In genomic region chr12:98227037-98227436, GRCm38 (mm10) we compare ENCODE assay signal across 24 mouse cellular contexts. TPM values are rescaled to one million over a fixed set of nuclear protein-coding genes. Genes with fewer than 3 reads are reported as not detected.
A peak's percentile ranks its signal among the peaks of the same experiment; 100 is the strongest.
DNase-seq lines count a peak whose midpoint lies in the region; ATAC-seq lines count a peak whose summit lies in the region.
"Had no signal": no experiment of that assay in that cellular context is flagged by ENCODE, and none has a peak within 500 bp of the region (broad histone marks: within the 10 kb centered on the region; RNA-seq: fewer than 3 reads in every experiment).

No protein-coding gene starts in this region.

- intact Hi-C loops in gastrocnemius, postnatal 14 days (cut with DNase I; ENCODE audit: low total_unique reads), result no loop called here

- no peak overlapping the region for H3K27ac ChIP-seq in midbrain, embryonic 11.5 days (ENCODE audit: low read depth, low read length)
- H3K27ac ChIP-seq in midbrain, embryonic 15.5 days, result no peak overlapping the region

- no peak overlapping the region for H3K4me2 ChIP-seq in midbrain, embryonic 11.5 days
- no peak overlapping the region for H3K4me2 ChIP-seq in midbrain, embryonic 15.5 days

- no peaks in the 10 kb centered on the region for H3K4me1 ChIP-seq in midbrain, embryonic 11.5 days (ENCODE audit: control insufficient read depth, insufficient read depth, low read length)
- no peaks in the 10 kb centered on the region for H3K4me1 ChIP-seq in midbrain, embryonic 15.5 days

- H3K4me3 ChIP-seq in midbrain, embryonic 11.5 days (ENCODE audit: low read depth, low read length), result no peak overlapping the region
- no peak overlapping the region for H3K4me3 ChIP-seq in midbrain, embryonic 15.5 days

- ATAC-seq in midbrain, embryonic 11.5 days (ENCODE audit: low FRiP score), result no peak
- ATAC-seq in midbrain, embryonic 15.5 days (replicated peaks), result no peak
- ATAC-seq in granulocyte monocyte progenitor cell, adult 5-6 weeks (replicated peaks; ENCODE audit: poor library complexity, severe bottlenecking), result peak; percentile 61
- peak; percentile 87 for ATAC-seq in megakaryocyte, adult 5-6 weeks (ENCODE audit: poor library complexity, severe bottlenecking)
- peak; percentile 54; the same call in 1 of the 2 replicates for ATAC-seq in megakaryocyte progenitor cell, adult 5-6 weeks (replicated peaks; ENCODE audit: poor library complexity)
- ATAC-seq: activated CD4-positive, CD25-positive, alpha-beta regulatory T cell, adult 4 months; CD4-positive, CD25-positive, alpha-beta regulatory T cell, adult 4 months; Patski had no signal

- 96% methylated on average over 2 of the region's 2 CpGs for WGBS in midbrain, embryonic 11.5 days
- over 99% methylated on average over 2 of the region's 2 CpGs for WGBS in midbrain, embryonic 15.5 days

- peak; percentile 62 for DNase-seq in midbrain, embryonic 11.5 days (ENCODE audit: low spot score, missing footprints)
- DNase-seq in kidney, postnatal 14 days, result no peak
- DNase-seq in gastrocnemius, postnatal 14 days, result no peak
- no peak for DNase-seq in ovary, postnatal 10 days (ENCODE audit: low spot score)
- DNase-seq: adrenal gland, adult 2 months; adrenal gland, adult 8-10 months; adrenal gland, postnatal 10 days; adrenal gland, postnatal 14 days; adrenal gland, postnatal 25 days; adrenal gland, postnatal 36 days; B cell, adult 2 months; cerebellum, adult 11 months; cerebellum, adult 11-12 months had no signal

- no peak overlapping the region for H3K9ac ChIP-seq in midbrain, embryonic 11.5 days (ENCODE audit: low read length)
- no peak overlapping the region for H3K9ac ChIP-seq in midbrain, embryonic 15.5 days

- H3K36me3 ChIP-seq in midbrain, embryonic 11.5 days (ENCODE audit: control insufficient read depth, insufficient read depth, low read length), result no peaks in the 10 kb centered on the region
- peaks cover 10% of the 10 kb centered on the region; the same call in 1 of the 2 replicates for H3K36me3 ChIP-seq in midbrain, embryonic 15.5 days (replicated peaks)

- H3K27me3 ChIP-seq in midbrain, embryonic 11.5 days (ENCODE audit: control insufficient read depth, insufficient read depth, low read length), result no peaks in the 10 kb centered on the region
- H3K27me3 ChIP-seq in midbrain, embryonic 15.5 days (replicated peaks), result no peaks in the 10 kb centered on the region
- H3K27me3 ChIP-seq: CH12.LX, Patski had no signal

- H3K9me3 ChIP-seq in midbrain, embryonic 11.5 days (ENCODE audit: control insufficient read depth, low read length), result no peaks in the 10 kb centered on the region
- H3K9me3 ChIP-seq in midbrain, embryonic 15.5 days, result no peaks in the 10 kb centered on the region
- H3K9me3 ChIP-seq: G1E had no signal

RNA-seq across cellular contexts. Expression of gene Galc, which starts 32.2 kb away (rescaled TPM):
- 14.3 and 14.7 TPM in 2 replicates for polyA plus RNA-seq in midbrain, embryonic 11.5 days (2014; fragmentation: Nextera tagmentation; extraction: Ambion mirVana)
- 10.0 and 10.7 TPM in 2 replicates for polyA plus RNA-seq in midbrain, embryonic 15.5 days (2015; fragmentation: Nextera tagmentation; extraction: Ambion mirVana)
- 12.8 and 13.5 TPM in 2 replicates for total RNA-seq in granulocyte monocyte progenitor cell, adult 5-6 weeks (2014; fragmentation: Nextera tagmentation)
- 7.0 and 10.4 TPM in 2 replicates for total RNA-seq in granulocyte monocyte progenitor cell, adult 5-6 weeks (2017)
- 21.2 and 25.5 TPM in 2 replicates for total RNA-seq in megakaryocyte, adult 5-6 weeks (2015)
- total RNA-seq in megakaryocyte, adult 5-6 weeks (2017), result 8.3 and 17.8 TPM in 2 replicates
- 16.6 and 20.1 TPM in 2 replicates for total RNA-seq in megakaryocyte progenitor cell, adult 5-6 weeks (2015)
- total RNA-seq in megakaryocyte progenitor cell, adult 5-6 weeks (2017), result 6.0 and 9.9 TPM in 2 replicates
- 1 to 10 TPM; 3.5 to 3.6 TPM for total RNA-seq in gastrocnemius, postnatal 14 days (2021)
- total RNA-seq: MEL had no signal

RNA-seq across cellular contexts. Expression of gene Gpr65, which starts 41.4 kb away (rescaled TPM):
- polyA plus RNA-seq in midbrain, embryonic 11.5 days (2014; fragmentation: Nextera tagmentation; extraction: Ambion mirVana), result 0.57 and 0.82 TPM in 2 replicates
- 0.19 and 0.49 TPM in 2 replicates for polyA plus RNA-seq in midbrain, embryonic 15.5 days (2015; fragmentation: Nextera tagmentation; extraction: Ambion mirVana)
- 21.4 and 39.2 TPM in 2 replicates for total RNA-seq in granulocyte monocyte progenitor cell, adult 5-6 weeks (2014; fragmentation: Nextera tagmentation)
- 38.9 and 44.3 TPM in 2 replicates for total RNA-seq in granulocyte monocyte progenitor cell, adult 5-6 weeks (2017)
- total RNA-seq in megakaryocyte, adult 5-6 weeks (2015), result 89.4 and 94.3 TPM in 2 replicates
- 93.1 and 96.4 TPM in 2 replicates for total RNA-seq in megakaryocyte, adult 5-6 weeks (2017)
- total RNA-seq in megakaryocyte progenitor cell, adult 5-6 weeks (2015), result 35.7 and 36.4 TPM in 2 replicates
- total RNA-seq in megakaryocyte progenitor cell, adult 5-6 weeks (2017), result 42.2 and 42.5 TPM in 2 replicates
- under 1 TPM; 0.10 to 0.24 TPM for total RNA-seq in gastrocnemius, postnatal 14 days (2021)
- total RNA-seq: MEL had no signal
- polyA plus RNA-seq: C2C12, Patski had no signal

Comparison
In these comparisons a context has a peak if more than half of its experiments do, and no peak if none do; other contexts are left out.
1. ATAC-seq: peak in granulocyte monocyte progenitor cell, adult 5-6 weeks (single experiment), megakaryocyte, adult 5-6 weeks (single experiment) and megakaryocyte progenitor cell, adult 5-6 weeks (single experiment); none in midbrain, embryonic 11.5 days (single experiment) and midbrain, embryonic 15.5 days (single experiment).
2. RNA of gene Gpr65, which starts 41.4 kb away (total RNA-seq): 89.4 to 96.4 TPM in megakaryocyte, adult 5-6 weeks, 35.7 to 42.5 TPM in megakaryocyte progenitor cell, adult 5-6 weeks and 21.4 to 44.3 TPM in granulocyte monocyte progenitor cell, adult 5-6 weeks; 0.10 to 0.24 TPM in gastrocnemius, postnatal 14 days; every median in the first group is over 10 times any median in the second.